In the genomic region with DNA sequence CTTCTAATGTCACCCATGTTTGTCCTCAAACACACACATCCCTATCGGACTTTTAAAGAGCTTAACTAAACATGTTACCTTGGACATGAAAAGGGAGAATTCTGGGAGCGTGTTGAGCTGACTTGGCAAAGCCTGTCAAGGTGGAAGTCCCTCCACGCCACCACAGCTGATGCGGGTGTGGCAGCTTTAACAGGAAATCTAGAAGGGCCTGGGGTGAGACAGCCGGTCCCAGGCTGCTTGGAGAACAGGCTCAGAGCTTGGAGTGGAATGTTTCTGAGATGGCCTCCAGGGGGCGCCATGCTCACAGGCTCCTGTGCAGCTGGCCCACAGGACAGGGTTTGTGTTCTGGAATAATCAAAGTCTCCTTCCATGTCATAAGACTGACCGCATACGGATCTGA, we compare ENCODE assay signal across 8 mouse cellular contexts. TPM values are rescaled to one million over a fixed set of nuclear protein-coding genes. Genes with fewer than 3 reads are reported as not detected.
DNase-seq lines count a peak whose midpoint lies in the region; ATAC-seq and TF ChIP-seq lines count a peak whose summit lies in the region.

A gene (minus strand): TSS at position 169 of the 400 bp plus-strand sequence.

- DNase-seq in heart, adult 2 months = peak; percentile 57 to 68
- DNase-seq in heart, embryonic 10.5 days (ENCODE audit: low spot score) = no peak
- DNase-seq in cerebellum, postnatal 14 days = peak; percentile 85 to 89
- peak; percentile 77 for DNase-seq in gastrocnemius, adult 18-20 months (ENCODE audit: low spot score)
- DNase-seq in limb, embryonic 10.5 days (ENCODE audit: low spot score) = peak; percentile 85
- peak; percentile 13 for DNase-seq in spleen, adult 12 weeks (ENCODE audit: low spot score)

- peak; percentile 42; the same call in 1 of the 2 replicates for ATAC-seq in intestine, embryonic 15.5 days
- ATAC-seq in midbrain, embryonic 13.5 days = peak; percentile 31; the same call in 1 of the 2 replicates

- intact Hi-C loops in heart, adult 2 months (cut with DNase I) = loop anchor here (2.0 kb wide), 2 partner anchors 186 to 246 kb away; no protein-coding TSS in a partner anchor

- no peaks in the 10 kb centered on the region for H3K36me3 ChIP-seq in heart, adult 2 months (ENCODE audit: control insufficient read depth, insufficient read depth, low read length)
- no peaks in the 10 kb centered on the region for H3K36me3 ChIP-seq in heart, embryonic 10.5 days
- H3K36me3 ChIP-seq in intestine, embryonic 15.5 days = no peaks in the 10 kb centered on the region
- no peaks in the 10 kb centered on the region for H3K36me3 ChIP-seq in limb, embryonic 10.5 days
- H3K36me3 ChIP-seq in midbrain, embryonic 13.5 days = no peaks in the 10 kb centered on the region

- H3K4me1 ChIP-seq in heart, adult 2 months (ENCODE audit: control insufficient read depth, insufficient read depth, low read length) = peaks cover 2% of the 10 kb centered on the region
- H3K4me1 ChIP-seq in heart, embryonic 10.5 days = no peaks in the 10 kb centered on the region; the same call in 1 of the 2 replicates
- no peaks in the 10 kb centered on the region; the same call in 1 of the 2 replicates for H3K4me1 ChIP-seq in intestine, embryonic 15.5 days (replicated peaks)
- peaks cover 10% of the 10 kb centered on the region for H3K4me1 ChIP-seq in limb, embryonic 10.5 days
- peaks cover 4% of the 10 kb centered on the region for H3K4me1 ChIP-seq in midbrain, embryonic 13.5 days (replicated peaks)

- no peak within 1 kb of the TSS for H3K9ac ChIP-seq in heart, adult 2 months (ENCODE audit: low read depth, low read length)
- no peak within 1 kb of the TSS for H3K9ac ChIP-seq in intestine, embryonic 15.5 days
- H3K9ac ChIP-seq in midbrain, embryonic 13.5 days (replicated peaks) = no peak within 1 kb of the TSS

- 0 out of 2 replicates have a peak, but pooled peaks have one; percentile 38 for TF ChIP-seq EP300 in heart, adult 2 months (IDR thresholded peaks at IDR 0.05; ENCODE audit: insufficient read depth, low read depth, low read length)

- H3K27ac ChIP-seq in heart, adult 2 months = no peak within 1 kb of the TSS
- no peak within 1 kb of the TSS for H3K27ac ChIP-seq in heart, embryonic 10.5 days
- no peak within 1 kb of the TSS for H3K27ac ChIP-seq in intestine, embryonic 15.5 days
- H3K27ac ChIP-seq in limb, embryonic 10.5 days = peak within 1 kb of the TSS; percentile 38; the same call in 1 of the 2 replicates
- no peak within 1 kb of the TSS for H3K27ac ChIP-seq in midbrain, embryonic 13.5 days

- no peaks in the 10 kb centered on the region for H3K79me2 ChIP-seq in heart, adult 2 months (replicated peaks; ENCODE audit: control insufficient read depth, insufficient read depth, low read length)

- 0 out of 2 replicates have a peak within 1 kb of the TSS, but pooled peaks have one; percentile 7 for H3K4me2 ChIP-seq in intestine, embryonic 15.5 days (replicated peaks)
- H3K4me2 ChIP-seq in midbrain, embryonic 13.5 days (replicated peaks) = no peak within 1 kb of the TSS

- no peaks in the 10 kb centered on the region for H3K9me3 ChIP-seq in heart, embryonic 10.5 days
- H3K9me3 ChIP-seq in intestine, embryonic 15.5 days = no peaks in the 10 kb centered on the region
- H3K9me3 ChIP-seq in limb, embryonic 10.5 days (replicated peaks) = no peaks in the 10 kb centered on the region
- no peaks in the 10 kb centered on the region for H3K9me3 ChIP-seq in midbrain, embryonic 13.5 days

- 20% methylated on average over 8 of the region's 8 CpGs for WGBS in heart, adult 2 months
- 31% methylated on average over 8 of the region's 8 CpGs for WGBS in heart, embryonic 10.5 days
- WGBS in intestine, embryonic 15.5 days = 21% methylated on average over 8 of the region's 8 CpGs
- WGBS in limb, embryonic 10.5 days = 33% methylated on average over 8 of the region's 8 CpGs
- 29% methylated on average over 8 of the region's 8 CpGs for WGBS in midbrain, embryonic 13.5 days

- no peaks in the 10 kb centered on the region for H3K27me3 ChIP-seq in heart, adult 2 months (ENCODE audit: control insufficient read depth, insufficient read depth, low read length)
- peaks cover 76% of the 10 kb centered on the region for H3K27me3 ChIP-seq in heart, embryonic 10.5 days (ENCODE audit: insufficient read depth, poor library complexity, severe bottlenecking)
- no peaks in the 10 kb centered on the region for H3K27me3 ChIP-seq in intestine, embryonic 15.5 days (replicated peaks)
- H3K27me3 ChIP-seq in limb, embryonic 10.5 days (ENCODE audit: low read depth, poor library complexity, severe bottlenecking) = no peaks in the 10 kb centered on the region
- peaks cover 7% of the 10 kb centered on the region; the same call in 1 of the 2 replicates for H3K27me3 ChIP-seq in midbrain, embryonic 13.5 days

- no peak for TF ChIP-seq POLR2A in heart, adult 2 months (IDR thresholded peaks at IDR 0.05; ENCODE audit: insufficient read depth, low read depth, low read length)

- peak; percentile 88 for TF ChIP-seq CTCF in heart, adult 2 months (IDR thresholded peaks at IDR 0.05)

- no peak within 1 kb of the TSS for H3K4me3 ChIP-seq in heart, adult 2 months
- no peak within 1 kb of the TSS for H3K4me3 ChIP-seq in heart, embryonic 10.5 days
- H3K4me3 ChIP-seq in intestine, embryonic 15.5 days (replicated peaks) = no peak within 1 kb of the TSS
- H3K4me3 ChIP-seq in limb, embryonic 10.5 days = no peak within 1 kb of the TSS
- H3K4me3 ChIP-seq in midbrain, embryonic 13.5 days (replicated peaks) = no peak within 1 kb of the TSS

RNA-seq across cellular contexts. Expression of the gene that starts here (rescaled TPM):
- total RNA-seq in heart, adult 2 months (2021) = not detected
- not detected in 2 replicates for polyA plus RNA-seq in heart, adult 2 months (2012; rRNA removed)
- polyA plus RNA-seq in heart, embryonic 10.5 days (2016; fragmentation: Nextera tagmentation; extraction: Ambion mirVana) = 0.08 TPM in 1 of 2 replicates, not detected in the other
- total RNA-seq in gastrocnemius, adult 18-20 months (2021) = not detected
- polyA plus RNA-seq in intestine, embryonic 15.5 days (2015; fragmentation: Nextera tagmentation; extraction: Ambion mirVana) = 0.15 and 0.18 TPM in 2 replicates
- 0.15 TPM in 1 of 2 replicates, not detected in the other for polyA plus RNA-seq in limb, embryonic 10.5 days (2016; fragmentation: Nextera tagmentation; extraction: Ambion mirVana)
- 0.11 and 0.34 TPM in 2 replicates for polyA plus RNA-seq in midbrain, embryonic 13.5 days (2015; fragmentation: Nextera tagmentation; extraction: Ambion mirVana)

Comparison
In these comparisons a context has a peak if more than half of its experiments do, and no peak if none do; other contexts are left out.
1. Peak in DNase-seq in heart, adult 2 months; RNA of the gene not detected or under 1 TPM.
2. Peak in DNase-seq in gastrocnemius, adult 18-20 months; RNA of the gene not detected or under 1 TPM.
3. Peak in ATAC-seq and H3K4me2 ChIP-seq in intestine, embryonic 15.5 days; RNA of the gene not detected or under 1 TPM.
4. Peak in DNase-seq and H3K27ac ChIP-seq in limb, embryonic 10.5 days; RNA of the gene not detected or under 1 TPM.
5. Peak in ATAC-seq in midbrain, embryonic 13.5 days; RNA of the gene not detected or under 1 TPM.